Mouse (Mus musculus): ENCODE results near the gene Zfp597. TPM values are rescaled to one million over a fixed set of nuclear protein-coding genes. Genes with fewer than 3 reads are reported as not detected.

Gene Zfp597
- polyA plus RNA-seq, 1 experiment: 14.3 TPM

DNA sequence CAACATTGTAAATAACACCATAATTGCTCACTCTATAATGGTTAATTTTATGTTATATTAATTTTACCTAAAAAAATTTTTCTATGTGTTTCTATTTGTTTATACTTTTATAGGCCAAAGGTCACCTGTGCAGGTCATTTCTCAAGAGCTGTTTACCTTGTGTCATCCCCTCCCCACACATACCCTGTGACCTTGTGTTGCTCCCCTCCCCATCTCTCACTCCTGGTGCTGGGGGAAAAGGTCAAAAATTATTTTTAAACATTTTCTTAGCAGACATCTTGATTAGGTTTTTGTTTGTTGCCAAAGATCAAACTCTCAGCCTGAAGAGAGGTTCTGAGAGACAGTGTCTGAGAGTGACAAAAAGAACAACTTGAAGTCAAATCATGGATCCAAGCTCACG is 40.6 kb downstream of the Zfp597 start:
- Histone ChIP-seq H3K27me3 (ENCODE audit: control insufficient read depth, insufficient read depth, low read length) (no peaks in the 10 kb centered on the region), H3K36me3 (ENCODE audit: control insufficient read depth, insufficient read depth, low read length) (no peaks in the 10 kb centered on the region), H3K4me3 (ENCODE audit: control insufficient read depth, low read depth, low read length) (no peak overlapping the region), H3K27ac (ENCODE audit: control insufficient read depth, insufficient read depth, low read depth, low read length) (no peak overlapping the region), H3K4me1 (ENCODE audit: control insufficient read depth, insufficient read depth, low read length) (peaks cover 5% of the 10 kb centered on the region)
- TF ChIP-seq POLR2A (IDR thresholded peaks at IDR 0.05; ENCODE audit: control insufficient read depth, low read depth, low read length): no peak
- no peak for TF ChIP-seq CTCF (IDR thresholded peaks at IDR 0.05; ENCODE audit: control insufficient read depth, insufficient read depth, insufficient replicate concordance, low read depth, low read length)

DNA sequence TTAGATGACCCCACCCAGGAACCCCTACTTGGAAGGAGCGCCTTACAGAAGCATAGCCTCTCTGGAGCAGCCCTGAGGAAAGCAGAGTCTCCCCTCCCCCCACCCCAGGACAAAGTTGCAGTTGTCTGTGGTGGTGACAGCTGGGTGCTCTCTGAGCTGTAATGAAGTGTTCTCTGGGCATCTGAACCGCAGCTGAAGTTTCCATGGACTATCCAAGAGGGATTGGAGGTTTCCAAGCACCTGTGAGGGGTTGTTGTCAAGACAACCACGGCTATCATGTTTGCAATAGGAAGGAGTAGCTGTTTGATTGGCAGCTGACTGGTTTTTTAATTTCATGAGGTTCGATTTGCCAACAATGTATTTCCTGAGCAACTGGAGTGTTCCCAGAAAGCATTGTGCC is 41.4 kb downstream of the Zfp597 start:
- H3K4me3 ChIP-seq (ENCODE audit: control insufficient read depth, low read depth, low read length): no peak overlapping the region
- H3K27ac ChIP-seq (ENCODE audit: control insufficient read depth, insufficient read depth, low read depth, low read length): no peak overlapping the region
- no peak for TF ChIP-seq CTCF (IDR thresholded peaks at IDR 0.05; ENCODE audit: control insufficient read depth, insufficient read depth, insufficient replicate concordance, low read depth, low read length)
- no peak for TF ChIP-seq POLR2A (IDR thresholded peaks at IDR 0.05; ENCODE audit: control insufficient read depth, low read depth, low read length)
- H3K36me3 ChIP-seq (ENCODE audit: control insufficient read depth, insufficient read depth, low read length): no peaks in the 10 kb centered on the region
- H3K4me1 ChIP-seq (ENCODE audit: control insufficient read depth, insufficient read depth, low read length): peaks cover 5% of the 10 kb centered on the region
- H3K27me3 ChIP-seq (ENCODE audit: control insufficient read depth, insufficient read depth, low read length): no peaks in the 10 kb centered on the region

DNA sequence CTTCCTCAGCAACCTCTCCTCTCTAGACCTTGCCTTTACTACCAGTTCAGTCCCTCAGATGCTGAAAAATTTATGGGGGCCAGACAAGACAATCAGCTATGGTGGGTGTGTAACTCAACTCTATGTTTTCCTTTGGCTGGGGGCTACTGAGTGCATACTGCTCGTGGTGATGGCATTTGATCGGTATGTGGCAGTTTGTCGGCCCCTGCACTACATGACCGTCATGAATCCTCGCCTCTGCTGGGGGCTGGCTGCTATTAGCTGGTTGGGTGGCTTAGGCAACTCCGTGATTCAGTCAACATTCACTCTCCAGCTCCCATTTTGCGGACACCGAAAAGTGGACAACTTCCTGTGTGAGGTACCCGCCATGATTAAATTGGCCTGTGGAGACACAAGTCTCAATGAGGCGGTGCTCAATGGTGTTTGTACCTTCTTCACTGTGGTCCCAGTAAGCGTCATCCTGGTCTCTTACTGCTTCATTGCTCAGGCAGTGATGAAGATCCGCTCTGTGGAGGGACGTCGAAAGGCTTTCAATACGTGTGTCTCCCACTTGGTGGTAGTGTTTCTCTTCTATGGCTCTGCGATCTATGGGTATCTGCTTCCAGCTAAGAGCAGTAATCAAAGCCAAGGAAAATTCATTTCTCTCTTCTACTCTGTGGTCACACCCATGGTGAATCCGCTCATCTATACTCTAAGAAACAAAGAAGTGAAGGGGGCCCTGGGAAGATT is 45.0 kb downstream of the Zfp597 start:
- Histone ChIP-seq H3K4me1 (ENCODE audit: control insufficient read depth, insufficient read depth, low read length) (peaks cover 2% of the 10 kb centered on the region; the same call in 1 of the 2 replicates), H3K36me3 (ENCODE audit: control insufficient read depth, insufficient read depth, low read length) (no peaks in the 10 kb centered on the region), H3K27ac (ENCODE audit: control insufficient read depth, insufficient read depth, low read depth, low read length) (no peak overlapping the region), H3K27me3 (ENCODE audit: control insufficient read depth, insufficient read depth, low read length) (no peaks in the 10 kb centered on the region), H3K4me3 (ENCODE audit: control insufficient read depth, low read depth, low read length) (peak overlapping the region; percentile 1; the same call in 1 of the 2 replicates)
- TF ChIP-seq POLR2A (IDR thresholded peaks at IDR 0.05; ENCODE audit: control insufficient read depth, low read depth, low read length) (no peak), CTCF (IDR thresholded peaks at IDR 0.05; ENCODE audit: control insufficient read depth, insufficient read depth, insufficient replicate concordance, low read depth, low read length) (peak; percentile 19; the same call in 1 of the 2 replicates)

DNA sequence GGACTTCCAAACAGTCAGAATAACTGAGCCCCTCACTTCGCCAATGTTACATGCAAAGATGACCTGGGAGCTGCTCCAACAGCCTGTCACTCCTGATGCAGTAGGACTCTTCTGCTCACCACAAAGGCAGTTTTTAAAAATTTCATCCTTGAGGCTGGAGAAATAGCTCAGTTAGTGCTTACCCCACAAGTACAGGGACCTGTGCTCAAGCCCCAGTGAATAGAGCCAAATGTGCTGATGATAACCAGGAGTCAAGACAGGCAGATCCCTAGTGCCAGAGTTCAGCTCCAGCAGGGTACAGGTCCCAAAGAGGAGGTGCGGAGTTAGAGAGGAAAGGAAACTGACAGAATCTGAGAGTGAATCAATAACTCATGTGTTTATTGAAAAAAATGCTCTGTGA is 48.9 kb downstream of the Zfp597 start:
- TF ChIP-seq CTCF (IDR thresholded peaks at IDR 0.05; ENCODE audit: control insufficient read depth, insufficient read depth, insufficient replicate concordance, low read depth, low read length): no peak
- no peak for TF ChIP-seq POLR2A (IDR thresholded peaks at IDR 0.05; ENCODE audit: control insufficient read depth, low read depth, low read length)
- Histone ChIP-seq H3K27ac (ENCODE audit: control insufficient read depth, insufficient read depth, low read depth, low read length) (no peak overlapping the region), H3K4me3 (ENCODE audit: control insufficient read depth, low read depth, low read length) (no peak overlapping the region), H3K27me3 (ENCODE audit: control insufficient read depth, insufficient read depth, low read length) (no peaks in the 10 kb centered on the region), H3K4me1 (ENCODE audit: control insufficient read depth, insufficient read depth, low read length) (no peaks in the 10 kb centered on the region; the same call in 1 of the 2 replicates), H3K36me3 (ENCODE audit: control insufficient read depth, insufficient read depth, low read length) (no peaks in the 10 kb centered on the region)

DNA sequence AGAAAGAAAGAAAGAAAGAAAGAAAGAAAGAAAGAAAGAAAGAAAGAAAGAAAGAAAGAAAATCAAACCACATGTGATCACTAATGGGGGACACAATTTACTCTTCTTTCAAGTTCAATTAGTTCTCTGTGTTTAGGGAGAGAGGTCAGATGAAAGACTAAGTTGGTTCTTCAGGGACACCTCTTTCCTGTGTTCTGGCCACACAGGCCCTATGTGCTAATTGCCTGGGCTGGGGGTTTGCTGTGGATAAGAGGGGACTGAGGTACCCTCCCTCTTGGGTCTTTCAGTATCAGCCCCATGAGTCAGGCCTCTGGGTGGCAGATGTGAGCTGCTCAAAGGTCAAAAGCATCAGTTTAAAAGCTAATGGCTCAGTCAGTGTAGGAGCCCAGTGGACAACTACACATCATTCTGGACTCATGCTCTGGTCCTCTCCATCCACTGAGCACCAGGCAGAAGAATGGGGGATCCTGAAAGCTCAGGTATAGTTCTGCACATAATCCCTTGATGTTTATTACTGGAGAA is 53.7 kb downstream of the Zfp597 start, which contains the start of gene Olfr15:
TSS of gene Olfr15 (plus strand) at position 291 of the 522 bp plus-strand sequence.
- H3K36me3 ChIP-seq (ENCODE audit: control insufficient read depth, insufficient read depth, low read length): no peaks in the 10 kb centered on the region
- no peaks in the 10 kb centered on the region for H3K4me1 ChIP-seq (ENCODE audit: control insufficient read depth, insufficient read depth, low read length)
- TF ChIP-seq CTCF (IDR thresholded peaks at IDR 0.05; ENCODE audit: control insufficient read depth, insufficient read depth, insufficient replicate concordance, low read depth, low read length): no peak
- TF ChIP-seq POLR2A (IDR thresholded peaks at IDR 0.05; ENCODE audit: control insufficient read depth, low read depth, low read length): no peak
- H3K4me3 ChIP-seq (ENCODE audit: control insufficient read depth, low read depth, low read length): no peak within 1 kb of the TSS
- no peaks in the 10 kb centered on the region for H3K27me3 ChIP-seq (ENCODE audit: control insufficient read depth, insufficient read depth, low read length)
- H3K27ac ChIP-seq (ENCODE audit: control insufficient read depth, insufficient read depth, low read depth, low read length): no peak within 1 kb of the TSS

DNA sequence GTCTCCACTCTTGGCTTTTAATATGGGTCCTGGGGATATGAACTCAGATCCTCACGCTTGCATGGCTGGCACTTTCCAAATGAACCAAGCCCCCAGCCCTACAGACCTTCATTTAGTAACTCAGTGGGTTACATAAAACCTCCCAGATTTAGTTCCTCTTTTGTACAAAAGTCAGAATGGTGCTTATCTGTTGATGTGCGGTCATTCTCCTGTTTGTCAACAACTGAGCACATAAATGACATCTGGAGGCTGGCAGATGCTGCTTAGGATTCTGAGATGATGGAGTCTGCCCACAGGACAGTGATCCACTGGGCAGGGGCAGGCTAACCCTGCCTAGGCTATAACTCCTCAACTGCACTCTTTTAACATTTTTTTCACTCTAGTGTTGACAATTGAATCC is 54.6 kb downstream of the Zfp597 start:
- no peaks in the 10 kb centered on the region for H3K27me3 ChIP-seq (ENCODE audit: control insufficient read depth, insufficient read depth, low read length)
- no peaks in the 10 kb centered on the region for H3K4me1 ChIP-seq (ENCODE audit: control insufficient read depth, insufficient read depth, low read length)
- no peak for TF ChIP-seq CTCF (IDR thresholded peaks at IDR 0.05; ENCODE audit: control insufficient read depth, insufficient read depth, insufficient replicate concordance, low read depth, low read length)
- TF ChIP-seq POLR2A (IDR thresholded peaks at IDR 0.05; ENCODE audit: control insufficient read depth, low read depth, low read length): no peak
- no peak overlapping the region for H3K4me3 ChIP-seq (ENCODE audit: control insufficient read depth, low read depth, low read length)
- no peak overlapping the region for H3K27ac ChIP-seq (ENCODE audit: control insufficient read depth, insufficient read depth, low read depth, low read length)
- no peaks in the 10 kb centered on the region for H3K36me3 ChIP-seq (ENCODE audit: control insufficient read depth, insufficient read depth, low read length)

DNA sequence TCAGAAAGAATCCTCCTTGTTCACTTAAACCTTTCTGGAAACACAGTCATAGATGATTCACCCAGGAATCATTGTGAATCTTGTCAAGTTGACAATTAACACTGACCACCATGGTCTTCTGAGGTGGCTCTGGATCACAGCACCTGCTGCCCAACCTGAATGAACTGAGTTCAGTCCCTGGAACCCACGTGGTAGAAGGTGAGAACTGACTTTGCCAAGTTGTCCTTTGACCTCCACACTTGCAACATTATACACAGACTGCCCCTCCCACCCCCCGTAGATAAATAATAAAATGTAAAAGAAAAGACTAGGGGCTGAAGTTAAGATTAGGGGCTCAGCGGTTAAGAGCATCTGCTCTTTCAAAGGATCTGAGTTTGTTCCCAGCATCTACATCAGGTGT is 56.3 kb downstream of the Zfp597 start:
- TF ChIP-seq POLR2A (IDR thresholded peaks at IDR 0.05; ENCODE audit: control insufficient read depth, low read depth, low read length): no peak
- no peak for TF ChIP-seq CTCF (IDR thresholded peaks at IDR 0.05; ENCODE audit: control insufficient read depth, insufficient read depth, insufficient replicate concordance, low read depth, low read length)

More for the DNA sequence above, 56.3 kb downstream of the Zfp597 start:
- Histone ChIP-seq H3K4me3 (ENCODE audit: control insufficient read depth, low read depth, low read length) (no peak overlapping the region), H3K4me1 (ENCODE audit: control insufficient read depth, insufficient read depth, low read length) (no peaks in the 10 kb centered on the region), H3K27ac (ENCODE audit: control insufficient read depth, insufficient read depth, low read depth, low read length) (no peak overlapping the region), H3K36me3 (ENCODE audit: control insufficient read depth, insufficient read depth, low read length) (no peaks in the 10 kb centered on the region), H3K27me3 (ENCODE audit: control insufficient read depth, insufficient read depth, low read length) (no peaks in the 10 kb centered on the region)

Measured in testis, adult 2 months (tissue).